Mouse (Mus musculus) thymus, adult 2 months (tissue): ENCODE measurements around the gene Fam83c. TPM values are rescaled to one million over a fixed set of nuclear protein-coding genes. Genes with fewer than 3 reads are reported as not detected.
"Not testable (repeated sequence)": the region's sequence is repeated elsewhere in the genome, so short reads cannot be mapped to it uniquely, and the experiment has no call there.

Experiments used
- DNase-seq: peaks from one replicate; pipeline ENCODE4 v3.0.0; 2021
- H3K27ac ChIP-seq: fragments of 200-500 bp; 2 replicates; pipeline ENCODE4 v1.5.1; 2012; ENCODE audit warnings: low read length, control low read depth; ENCODE audit not compliant: control insufficient read depth, insufficient read depth
- H3K27me3 ChIP-seq: fragments of 200-500 bp; 2 replicates; pipeline ENCODE4 v1.6.1; 2012; ENCODE audit warnings: mild to moderate bottlenecking, low read length, moderate library complexity, mixed read lengths; ENCODE audit not compliant: control insufficient read depth, insufficient read depth
- H3K36me3 ChIP-seq: fragments of 200-500 bp; 2 replicates; pipeline ENCODE4 v1.6.1; 2012; ENCODE audit warnings: mild to moderate bottlenecking, low read length, moderate library complexity; ENCODE audit not compliant: control insufficient read depth, insufficient read depth
- H3K4me1 ChIP-seq: fragments of 200-500 bp; replicated peaks from 2 replicates; pipeline ENCODE4 v1.6.1; 2012; ENCODE audit warnings: low read length; ENCODE audit not compliant: control insufficient read depth, insufficient read depth
- H3K4me3 ChIP-seq: fragments of 200-500 bp; 2 replicates; pipeline ENCODE4 v1.5.1; 2012; ENCODE audit warnings: mild to moderate bottlenecking, low read length, control low read depth, moderate library complexity; ENCODE audit not compliant: control insufficient read depth, insufficient read depth
- CTCF ChIP-seq: fragments of 200-500 bp; IDR thresholded peaks from 2 replicates; pipeline ENCODE4 v1.5.1; 2012; ENCODE audit warnings: mild to moderate bottlenecking, control low read depth, low read length, moderate library complexity, borderline replicate concordance; ENCODE audit not compliant: control insufficient read depth, poor library complexity, insufficient read depth; ENCODE audit errors: extremely low read depth
- POLR2A ChIP-seq: fragments of 200-500 bp; IDR thresholded peaks from 2 replicates; pipeline ENCODE4 v1.6.1; 2012; ENCODE audit warnings: mild to moderate bottlenecking, low read length, control low read depth, moderate library complexity; ENCODE audit not compliant: control insufficient read depth, poor library complexity, insufficient read depth; ENCODE audit errors: extremely low read depth
- WGBS: fragments of 180-500 bp; shearing (Covaris S2); methylation state at CpG from one replicate; pipeline ENCODE4 v1.1.7; 2018; 5-methylcytosine and 5-hydroxymethylcytosine counted together
- polyA plus RNA-seq: library from polyadenylated mRNA; depleted of rRNA; stranded (reverse); fragments of >200 nt; gene quantifications from 2 replicates; pipeline ENCODE4 v1.2.3, GENCODE M21; 2012

The Fam83c gene
- polyA plus RNA-seq, 1 experiment = 0.08 TPM

DNA sequence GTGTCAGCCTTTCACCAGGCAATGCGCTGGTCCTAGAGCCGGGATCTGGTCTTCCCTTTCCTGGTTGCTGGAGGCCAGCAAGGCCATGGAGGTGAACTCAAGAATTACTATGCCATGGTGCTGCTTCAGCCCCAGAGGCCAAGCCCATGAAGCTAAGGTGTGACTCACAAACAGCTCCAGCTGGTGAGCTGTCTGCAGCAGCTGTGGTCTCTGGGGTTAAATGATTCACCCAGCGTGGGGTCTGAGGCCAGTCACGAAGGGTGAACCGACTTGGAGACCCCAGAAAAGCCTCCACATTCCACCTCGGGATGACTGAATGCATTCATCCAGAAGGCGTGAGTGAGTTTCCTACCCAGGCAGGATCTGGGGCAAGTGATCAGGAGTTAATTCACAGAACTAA is 15.5 kb upstream of the Fam83c start:
- Histone ChIP-seq H3K27me3 (no peaks in the 10 kb centered on the region), H3K27ac (no peak overlapping the region), H3K4me3 (no peak overlapping the region), H3K36me3 (peaks cover 16% of the 10 kb centered on the region; the same call in 1 of the 2 replicates), H3K4me1 (no peaks in the 10 kb centered on the region)
- WGBS = 96% methylated on average over 7 of the region's 7 CpGs
- DNase-seq = no peak
- TF ChIP-seq POLR2A (no peak), CTCF (no peak)

GRCm38 (mm10) chr2:155849464-155849863 is 14.8 kb upstream of the Fam83c start:
- no peak for DNase-seq
- 83% methylated on average over 7 of the region's 7 CpGs for WGBS
- H3K4me1 ChIP-seq = no peaks in the 10 kb centered on the region
- TF ChIP-seq CTCF (no peak), POLR2A (no peak)
- H3K4me3 ChIP-seq = no peak overlapping the region
- peaks cover 16% of the 10 kb centered on the region; the same call in 1 of the 2 replicates for H3K36me3 ChIP-seq
- H3K27ac ChIP-seq = no peak overlapping the region
- H3K27me3 ChIP-seq = no peaks in the 10 kb centered on the region

- WGBS = 44% methylated on average over 6 of the region's 6 CpGs
- peak; percentile 72 for DNase-seq
- no peak overlapping the region for H3K27ac ChIP-seq
- H3K36me3 ChIP-seq = peaks cover 13% of the 10 kb centered on the region; the same call in 1 of the 2 replicates
- no peaks in the 10 kb centered on the region for H3K4me1 ChIP-seq
- TF ChIP-seq POLR2A (no peak), CTCF (peak; percentile 79; the same call in 1 of the 2 replicates)
- no peaks in the 10 kb centered on the region for H3K27me3 ChIP-seq
- no peak overlapping the region for H3K4me3 ChIP-seq
These were observed 13.6 kb upstream of the Fam83c start for GRCm38 (mm10) chr2:155848291-155848690.

DNA sequence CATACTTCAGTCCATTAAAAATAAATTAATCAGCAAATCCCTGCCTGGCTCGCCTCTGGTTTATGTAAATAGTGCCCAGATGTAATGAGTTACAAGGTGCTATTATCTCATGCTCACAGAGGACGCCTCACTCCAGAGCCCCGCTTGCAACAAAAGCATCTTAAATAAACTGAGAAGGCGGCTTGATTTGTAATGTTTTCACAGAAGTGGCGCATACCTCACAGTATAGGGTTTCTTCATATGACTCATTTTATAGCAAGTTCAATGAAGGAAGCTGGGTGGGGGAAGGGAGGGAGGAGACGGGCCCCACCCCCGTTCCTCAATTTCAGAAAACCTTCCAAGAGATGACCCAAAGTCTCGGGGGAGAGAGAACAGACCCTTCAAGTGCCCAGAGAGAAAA is 12.3 kb upstream of the Fam83c start:
- no peaks in the 10 kb centered on the region for H3K27me3 ChIP-seq
- WGBS = 95% methylated on average over 8 of the region's 8 CpGs
- H3K4me3 ChIP-seq = no peak overlapping the region
- peaks cover 12% of the 10 kb centered on the region; the same call in 1 of the 2 replicates for H3K36me3 ChIP-seq
- no peaks in the 10 kb centered on the region for H3K4me1 ChIP-seq
- H3K27ac ChIP-seq = no peak overlapping the region
- DNase-seq = no peak
- TF ChIP-seq CTCF (no peak), POLR2A (no peak)

DNA sequence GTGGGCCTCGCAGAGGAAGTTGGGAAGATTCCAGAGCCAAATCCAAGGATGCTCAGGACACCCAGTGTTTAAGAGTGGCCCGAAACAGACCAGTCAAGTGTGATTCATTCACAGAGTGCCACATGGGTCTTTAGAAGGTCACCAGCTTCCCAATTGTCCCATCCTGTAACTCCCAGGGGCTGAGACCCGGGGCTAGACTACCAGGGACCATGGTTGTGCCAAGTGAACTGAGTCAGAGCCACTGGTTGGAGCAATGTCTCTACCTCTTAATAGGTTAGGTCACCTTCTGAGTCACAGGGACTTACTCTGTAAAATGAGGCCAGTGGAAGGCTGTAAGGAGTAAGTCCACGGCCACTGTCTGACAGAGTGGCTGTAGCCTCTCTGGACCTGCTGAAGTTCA is 4.3 kb upstream of the Fam83c start:
- TF ChIP-seq CTCF = no peak
- no peak for TF ChIP-seq POLR2A
- DNase-seq = no peak
- Histone ChIP-seq H3K4me1 (no peaks in the 10 kb centered on the region), H3K27ac (no peak overlapping the region), H3K27me3 (no peaks in the 10 kb centered on the region), H3K4me3 (no peak overlapping the region), H3K36me3 (no peaks in the 10 kb centered on the region)
- 95% methylated on average over 4 of the region's 4 CpGs for WGBS

- no peak for TF ChIP-seq POLR2A
- no peak for TF ChIP-seq CTCF
- no peak overlapping the region for H3K4me3 ChIP-seq
- H3K27me3 ChIP-seq = no peaks in the 10 kb centered on the region
- H3K36me3 ChIP-seq = no peaks in the 10 kb centered on the region
- no peak for DNase-seq
- no peak overlapping the region for H3K27ac ChIP-seq
- H3K4me1 ChIP-seq = no peaks in the 10 kb centered on the region
- WGBS = 89% methylated on average over 3 of the region's 3 CpGs
These were observed 3.3 kb upstream of the Fam83c start for GRCm38 (mm10) chr2:155837961-155838360.

DNA sequence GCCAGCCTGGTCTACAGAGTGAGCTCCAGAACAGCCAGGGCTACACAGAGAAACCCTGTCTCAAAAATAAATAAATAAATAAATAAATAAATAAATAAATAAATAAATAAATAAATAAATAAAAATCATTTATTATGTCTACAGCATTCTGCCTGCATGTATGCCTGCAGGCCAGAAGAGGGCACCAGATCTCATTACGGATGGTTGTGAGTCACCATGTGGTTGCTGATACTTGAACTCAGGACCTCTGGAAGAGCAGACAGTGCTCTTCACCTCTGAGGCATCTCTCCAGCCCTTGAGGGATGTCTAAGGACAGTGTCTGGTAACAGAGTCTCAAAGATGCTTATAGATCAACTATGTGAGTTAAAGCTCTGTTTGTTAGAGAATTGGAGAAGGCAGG is 2.6 kb downstream of the Fam83c start:
- H3K27me3 ChIP-seq, H3K4me1 ChIP-seq, DNase-seq, H3K4me3 ChIP-seq, H3K27ac ChIP-seq, H3K36me3 ChIP-seq: not testable (repeated sequence)
- WGBS = 49% methylated on average over 1 of the region's 1 CpGs
